Mouse (Mus musculus) cortical plate, adult 2 months (tissue): ENCODE results near the gene Utp6.

Source experiments
- CTCF ChIP-seq: fragments of 200-500 bp; IDR thresholded peaks from 2 replicates; pipeline ENCODE4 v1.5.1; 2011; ENCODE audit warnings: mild to moderate bottlenecking, control low read depth, low read length; ENCODE audit not compliant: insufficient read depth; ENCODE audit errors: extremely low read depth
- POLR2A ChIP-seq: fragments of 200-500 bp; IDR thresholded peaks from 2 replicates; pipeline ENCODE4 v1.6.1; 2011; ENCODE audit warnings: mild to moderate bottlenecking, low read length, control low read depth; ENCODE audit not compliant: insufficient read depth; ENCODE audit errors: extremely low read depth

DNA sequence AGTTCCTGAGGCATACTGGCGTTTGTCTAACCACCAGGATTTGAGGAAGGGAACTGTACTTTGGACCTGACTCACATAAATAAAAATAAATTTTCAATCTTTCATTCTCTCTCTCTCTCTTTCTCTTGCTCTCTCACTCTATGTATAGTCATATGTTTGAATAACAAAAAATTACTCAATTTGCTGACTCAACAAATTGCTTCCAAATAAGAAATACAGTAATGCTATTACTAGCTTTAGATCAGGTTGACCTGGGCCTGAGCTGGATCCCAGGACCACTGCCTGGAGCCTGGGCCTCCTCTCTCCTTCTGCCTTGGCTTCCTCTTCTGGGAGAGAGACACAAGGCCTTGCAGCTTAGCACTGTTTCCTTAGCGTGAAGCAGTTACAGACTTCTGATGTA, 71.4 kb downstream of the Utp6 start:
- TF ChIP-seq CTCF (no peak), POLR2A (no peak)
